Mouse (Mus musculus) brain, embryonic 14.5 days (tissue): ENCODE results near the gene Atoh7. TPM values are rescaled to one million over a fixed set of nuclear protein-coding genes. Genes with fewer than 3 reads are reported as not detected.

ENCODE experiments used
- DNase-seq: peaks from one replicate; pipeline ENCODE4 v3.0.0-alpha.2; 2011; ENCODE audit warnings: low read depth
- CTCF ChIP-seq: fragments of 200-500 bp; IDR thresholded peaks from 2 replicates; pipeline ENCODE4 v1.5.1; 2012; ENCODE audit warnings: inconsistent platforms, mild to moderate bottlenecking, moderate library complexity, borderline replicate concordance; ENCODE audit not compliant: insufficient read depth, insufficient read length; ENCODE audit errors: extremely low read depth
- POLR2A ChIP-seq: fragments of 200-500 bp; IDR thresholded peaks from 2 replicates; pipeline ENCODE4 v1.6.1; 2012; ENCODE audit warnings: mild to moderate bottlenecking, inconsistent platforms, borderline replicate concordance; ENCODE audit not compliant: poor library complexity, insufficient read depth, insufficient read length, severe bottlenecking; ENCODE audit errors: extremely low read depth
- polyA plus RNA-seq: library from polyadenylated mRNA; depleted of rRNA; stranded (reverse); fragments of >200 nt; gene quantifications from 2 replicates; pipeline ENCODE4 v1.2.3, GENCODE M21; 2012; rRNA removed

The Atoh7 gene
- polyA plus RNA-seq, 1 experiment: 3.1 TPM

- DNase-seq: no peak
- TF ChIP-seq POLR2A: no peak
- no peak for TF ChIP-seq CTCF
Measured at GRCm38 (mm10) chr10:63126116-63126515, 26.7 kb downstream of the Atoh7 start.

- TF ChIP-seq POLR2A (no peak), CTCF (no peak)
- no peak for DNase-seq
Measured at GRCm38 (mm10) chr10:63127156-63127555, 27.7 kb downstream of the Atoh7 start.

- DNase-seq: peak; percentile 20
- no peak for TF ChIP-seq CTCF
- TF ChIP-seq POLR2A: no peak
Measured at GRCm38 (mm10) chr10:63128256-63128655, 28.8 kb downstream of the Atoh7 start.

GRCm38 (mm10) chr10:63130500-63130899, 31.0 kb downstream of the Atoh7 start:
- DNase-seq: no peak
- TF ChIP-seq POLR2A: no peak
- no peak for TF ChIP-seq CTCF

- TF ChIP-seq CTCF: no peak
- TF ChIP-seq POLR2A: no peak
- no peak for DNase-seq
Measured at GRCm38 (mm10) chr10:63132356-63132755, 32.9 kb downstream of the Atoh7 start.

- DNase-seq: no peak
- TF ChIP-seq POLR2A (no peak), CTCF (no peak)
Measured at GRCm38 (mm10) chr10:63133326-63133725, 33.9 kb downstream of the Atoh7 start.

- TF ChIP-seq CTCF (no peak), POLR2A (no peak)
- no peak for DNase-seq
Measured at GRCm38 (mm10) chr10:63135680-63136079, 36.2 kb downstream of the Atoh7 start.

- TF ChIP-seq POLR2A (no peak), CTCF (no peak)
- DNase-seq: no peak
Measured at GRCm38 (mm10) chr10:63136436-63136835, 37.0 kb downstream of the Atoh7 start.

- no peak for DNase-seq
- no peak for TF ChIP-seq POLR2A
- no peak for TF ChIP-seq CTCF
Measured at GRCm38 (mm10) chr10:63142660-63143059, 43.2 kb downstream of the Atoh7 start.

Other genes starting within 250 kb of the Atoh7 start
- gene Tet1, start 190.7 kb upstream of the Atoh7 start, polyA plus RNA-seq: 7.1 and 10.1 TPM in 2 replicates
- gene Slc25a16, start 179.0 kb upstream of the Atoh7 start, polyA plus RNA-seq: 16.2 and 16.8 TPM in 2 replicates
- gene Dna2, start 152.6 kb upstream of the Atoh7 start, polyA plus RNA-seq: 11.0 and 16.7 TPM in 2 replicates
- gene Rufy2, start 119.4 kb upstream of the Atoh7 start, polyA plus RNA-seq: 32.5 and 39.0 TPM in 2 replicates
- 137 and 177 TPM in 2 replicates for gene Hnrnph3, start 75.4 kb upstream of the Atoh7 start, polyA plus RNA-seq
- gene Pbld2, start 75.3 kb upstream of the Atoh7 start, polyA plus RNA-seq: 1.7 and 1.9 TPM in 2 replicates
- 0.12 and 0.33 TPM in 2 replicates for gene Pbld1, start 39.5 kb upstream of the Atoh7 start, polyA plus RNA-seq
- gene Mypn, start 104.3 kb downstream of the Atoh7 start, polyA plus RNA-seq: 0.20 and 0.34 TPM in 2 replicates
- gene Herc4, start 144.2 kb downstream of the Atoh7 start, polyA plus RNA-seq: 36.2 and 43.7 TPM in 2 replicates